Mouse (Mus musculus) midbrain, postnatal 0 days (tissue): Measurements from ENCODE around the gene Fbxw5. TPM values are rescaled to one million over a fixed set of nuclear protein-coding genes. Genes with fewer than 3 reads are reported as not detected.

ENCODE experiments used
- ATAC-seq: fragments of 200-750 bp; cut with Nextera tagmentation; 2 replicates; pipeline ENCODE4 v1.8.0; 2017; ENCODE audit warnings: moderate number of reproducible peaks, mild to moderate bottlenecking, moderate TSS enrichment, moderate library complexity; ENCODE audit not compliant: low FRiP score
- DNase-seq: peaks from one replicate; pipeline ENCODE4 v3.0.0-alpha.2; 2015; ENCODE audit warnings: low spot score
- H3K27ac ChIP-seq: fragments of 300-500 bp; sonication (generic); 2 replicates; pipeline ENCODE4 v1.5.1; 2014; ENCODE audit warnings: low read depth, mild to moderate bottlenecking, low read length, mixed read lengths
- H3K27me3 ChIP-seq: fragments of 300-500 bp; sonication (generic); 2 replicates; pipeline ENCODE4 v1.6.1; 2014; ENCODE audit warnings: low read length, control low read depth, mixed read lengths; ENCODE audit not compliant: insufficient read depth
- H3K36me3 ChIP-seq: fragments of 300-500 bp; sonication (generic); 2 replicates; pipeline ENCODE4 v1.6.1; 2014; ENCODE audit warnings: low read length, control low read depth, mixed read lengths; ENCODE audit not compliant: insufficient read depth
- H3K4me1 ChIP-seq: fragments of 300-500 bp; sonication (generic); 2 replicates; pipeline ENCODE4 v1.6.1; 2014; ENCODE audit warnings: mild to moderate bottlenecking, control low read depth, antibody characterized with exemption, low read length, mixed read lengths; ENCODE audit not compliant: insufficient read depth
- H3K4me2 ChIP-seq: fragments of 300-500 bp; sonication (generic); 2 replicates; pipeline ENCODE4 v1.6.1; 2014; ENCODE audit warnings: low read depth, mild to moderate bottlenecking, low read length, mixed read lengths; ENCODE audit not compliant: poor library complexity, severe bottlenecking
- H3K4me3 ChIP-seq: fragments of 300-500 bp; sonication (generic); 2 replicates; pipeline ENCODE4 v1.5.1; 2014; ENCODE audit warnings: low read depth, mild to moderate bottlenecking, low read length, moderate library complexity
- H3K9ac ChIP-seq: fragments of 300-500 bp; sonication (generic); replicated peaks from 2 replicates; pipeline ENCODE4 v1.6.1; 2014; ENCODE audit warnings: mild to moderate bottlenecking, low read length, moderate library complexity, mixed read lengths; ENCODE audit not compliant: poor library complexity, severe bottlenecking
- H3K9me3 ChIP-seq: fragments of 300-500 bp; sonication (generic); 2 replicates; pipeline ENCODE4 v1.6.1; 2016; ENCODE audit warnings: low read length, control low read depth
- CTCF ChIP-seq: IDR thresholded peaks from 2 replicates; pipeline ENCODE4 v1.5.1; 2016; ENCODE audit warnings: antibody characterized with exemption, mild to moderate bottlenecking
- WGBS: fragments of 180-500 bp; shearing (Covaris S2); extraction: QIAGEN DNeasy Blood & Tissue Kit; methylation state at CpG from one replicate; pipeline ENCODE4 v1.1.7; 2014; 5-methylcytosine and 5-hydroxymethylcytosine counted together
- polyA plus RNA-seq: library from polyadenylated mRNA; unstranded; fragments of >200 nt; fragmentation: Nextera tagmentation; extraction: Ambion mirVana; gene quantifications from 2 replicates; pipeline ENCODE4 v1.2.1, GENCODE M21; 2015
- total RNA-seq: library from RNA; depleted of rRNA; stranded (reverse); fragments of >200 nt; gene quantifications from 2 replicates; pipeline ENCODE4 v1.2.3, GENCODE M21; 2014

Fbxw5 gene
- total and polyA plus RNA-seq, 2 experiments from 2014 or later: 106 to 148 TPM

GRCm38 (mm10) chr2:25484901-25485647 lies 15.5 kb upstream of the Fbxw5 start:
- Histone ChIP-seq H3K4me3 (no peak overlapping the region), H3K9ac (no peak overlapping the region), H3K9me3 (no peaks in the 10 kb centered on the region), H3K36me3 (no peaks in the 10 kb centered on the region), H3K27ac (no peak overlapping the region), H3K4me1 (no peaks in the 10 kb centered on the region), H3K4me2 (no peak overlapping the region), H3K27me3 (no peaks in the 10 kb centered on the region)
- no peak for TF ChIP-seq CTCF
- 65% methylated on average over 11 of the region's 11 CpGs for WGBS
- ATAC-seq (no peak), DNase-seq (peak; percentile 19)

GRCm38 (mm10) chr2:25487965-25488670 lies 12.4 kb upstream of the Fbxw5 start:
- Histone ChIP-seq H3K36me3 (no peaks in the 10 kb centered on the region), H3K4me2 (no peak overlapping the region), H3K9me3 (no peaks in the 10 kb centered on the region), H3K4me3 (no peak overlapping the region), H3K9ac (no peak overlapping the region), H3K4me1 (no peaks in the 10 kb centered on the region), H3K27me3 (no peaks in the 10 kb centered on the region), H3K27ac (no peak overlapping the region)
- 84% methylated on average over 6 of the region's 6 CpGs for WGBS
- TF ChIP-seq CTCF: no peak
- ATAC-seq (no peak), DNase-seq (no peak)

GRCm38 (mm10) chr2:25488671-25489068 lies 11.9 kb upstream of the Fbxw5 start:
- no peak for DNase-seq
- Histone ChIP-seq H3K27me3 (no peaks in the 10 kb centered on the region), H3K4me3 (no peak overlapping the region), H3K36me3 (no peaks in the 10 kb centered on the region), H3K9ac (no peak overlapping the region), H3K4me1 (no peaks in the 10 kb centered on the region), H3K4me2 (no peak overlapping the region), H3K9me3 (no peaks in the 10 kb centered on the region), H3K27ac (no peak overlapping the region)
- ATAC-seq: no peak
- 83% methylated on average over 7 of the region's 7 CpGs for WGBS
- no peak for TF ChIP-seq CTCF

- ATAC-seq: no peak
- no peak for DNase-seq
- Histone ChIP-seq H3K4me2 (no peak overlapping the region), H3K9ac (no peak overlapping the region), H3K27ac (no peak overlapping the region), H3K4me3 (no peak overlapping the region), H3K9me3 (no peaks in the 10 kb centered on the region), H3K4me1 (no peaks in the 10 kb centered on the region), H3K27me3 (no peaks in the 10 kb centered on the region), H3K36me3 (no peaks in the 10 kb centered on the region)
- no peak for TF ChIP-seq CTCF
- 82% methylated on average over 5 of the region's 5 CpGs for WGBS
Measured at GRCm38 (mm10) chr2:25492988-25493387, 7.6 kb upstream of the Fbxw5 start.

- Histone ChIP-seq H3K4me3 (no peak within 1 kb of the TSS), H3K36me3 (no peaks in the 10 kb centered on the region), H3K4me2 (no peak within 1 kb of the TSS), H3K4me1 (no peaks in the 10 kb centered on the region; the same call in 1 of the 2 replicates), H3K27me3 (no peaks in the 10 kb centered on the region), H3K9ac (no peak within 1 kb of the TSS), H3K27ac (no peak within 1 kb of the TSS), H3K9me3 (no peaks in the 10 kb centered on the region)
- no peak for ATAC-seq
- no peak for DNase-seq
- 88% methylated on average over 5 of the region's 5 CpGs for WGBS
- TF ChIP-seq CTCF: no peak
Measured at GRCm38 (mm10) chr2:25493476-25493961, 7.0 kb upstream of the Fbxw5 start, which contains the start of gene Lcn12. Gene Lcn12, minus strand, starts transcription at chr2:25493911.

GRCm38 (mm10) chr2:25496462-25496861 lies 4.1 kb upstream of the Fbxw5 start:
- ATAC-seq (no peak), DNase-seq (peak; percentile 50)
- Histone ChIP-seq H3K27me3 (no peaks in the 10 kb centered on the region), H3K36me3 (no peaks in the 10 kb centered on the region), H3K9ac (no peak overlapping the region), H3K4me3 (no peak overlapping the region), H3K4me1 (peaks cover 4% of the 10 kb centered on the region; the same call in 1 of the 2 replicates), H3K9me3 (no peaks in the 10 kb centered on the region), H3K4me2 (no peak overlapping the region), H3K27ac (no peak overlapping the region)
- peak; percentile 71 for TF ChIP-seq CTCF
- WGBS: 41% methylated on average over 4 of the region's 4 CpGs
